Mouse (Mus musculus) midbrain, embryonic 14.5 days (tissue): Measurements from ENCODE around the gene Cox11. TPM values are rescaled to one million over a fixed set of nuclear protein-coding genes. Genes with fewer than 3 reads are reported as not detected.

ENCODE experiments used
- ATAC-seq: fragments of 200-750 bp; cut with Nextera tagmentation; 2 replicates; pipeline ENCODE4 v1.8.0; 2017; ENCODE audit warnings: moderate number of reproducible peaks, moderate library complexity; ENCODE audit not compliant: low FRiP score, low TSS enrichment
- DNase-seq: peaks from one replicate; pipeline ENCODE4 v3.0.0-alpha.2; 2015
- H3K27ac ChIP-seq: fragments of 300-500 bp; sonication (generic); replicated peaks from 2 replicates; pipeline ENCODE4 v1.5.1; 2014; ENCODE audit warnings: mild to moderate bottlenecking, low read depth, low read length, moderate library complexity
- H3K27me3 ChIP-seq: fragments of 300-500 bp; sonication (generic); 2 replicates; pipeline ENCODE4 v1.6.1; 2014; ENCODE audit warnings: low read length, control low read depth, mixed read lengths; ENCODE audit not compliant: control insufficient read depth, insufficient read depth
- H3K36me3 ChIP-seq: fragments of 300-500 bp; sonication (generic); 2 replicates; pipeline ENCODE4 v1.6.1; 2014; ENCODE audit warnings: low read length, control low read depth; ENCODE audit not compliant: control insufficient read depth, insufficient read depth
- H3K4me1 ChIP-seq: fragments of 300-500 bp; sonication (generic); 2 replicates; pipeline ENCODE4 v1.6.1; 2014; ENCODE audit warnings: mild to moderate bottlenecking, antibody characterized with exemption, low read length, control low read depth; ENCODE audit not compliant: control insufficient read depth, insufficient read depth
- H3K4me2 ChIP-seq: fragments of 300-500 bp; sonication (generic); 2 replicates; pipeline ENCODE4 v1.6.1; 2014; ENCODE audit warnings: mild to moderate bottlenecking, low read length, moderate library complexity
- H3K4me3 ChIP-seq: fragments of 300-500 bp; sonication (generic); replicated peaks from 2 replicates; pipeline ENCODE4 v1.5.1; 2014; ENCODE audit warnings: low read depth, low read length
- H3K9ac ChIP-seq: fragments of 300-500 bp; sonication (generic); replicated peaks from 2 replicates; pipeline ENCODE4 v1.6.1; 2014; ENCODE audit warnings: mild to moderate bottlenecking, low read length, moderate library complexity
- H3K9me3 ChIP-seq: fragments of 300-500 bp; sonication (generic); 2 replicates; pipeline ENCODE4 v1.6.1; 2016; ENCODE audit warnings: low read length, control low read depth, mixed read lengths; ENCODE audit not compliant: control insufficient read depth
- WGBS: fragments of 180-500 bp; shearing (Covaris S2); extraction: QIAGEN DNeasy Blood & Tissue Kit; methylation state at CpG from one replicate; pipeline ENCODE4 v1.1.7; 2014; 5-methylcytosine and 5-hydroxymethylcytosine counted together
- polyA plus RNA-seq: library from polyadenylated mRNA; unstranded; fragments of >200 nt; fragmentation: Nextera tagmentation; extraction: Ambion mirVana; gene quantifications from 2 replicates; pipeline ENCODE4 v1.2.1, GENCODE M21; 2014

Gene Cox11
- polyA plus RNA-seq, 1 experiment from 2014 or later = 27.8 TPM

DNA sequence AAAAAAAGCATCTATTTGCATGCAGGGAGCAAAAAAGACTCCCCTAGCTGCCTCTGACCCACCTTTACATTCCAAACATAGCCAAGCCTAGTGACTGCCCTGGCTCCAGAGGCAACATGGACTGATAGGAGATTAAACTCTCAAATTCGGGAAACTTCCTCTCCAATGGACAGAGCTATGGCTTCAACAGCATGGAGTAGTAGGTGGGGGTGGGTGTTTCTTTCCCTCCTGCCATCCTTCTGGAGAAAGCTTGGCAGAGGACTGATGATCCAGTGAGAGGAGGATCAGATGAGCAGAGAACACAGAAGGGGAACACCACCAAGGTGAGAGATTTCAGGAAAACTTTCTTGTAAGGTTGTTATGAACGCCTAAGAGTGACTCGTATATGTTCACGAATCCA, 14.6 kb downstream of the Cox11 start:
- Histone ChIP-seq H3K36me3 (peaks cover 21% of the 10 kb centered on the region), H3K9me3 (no peaks in the 10 kb centered on the region), H3K27me3 (no peaks in the 10 kb centered on the region), H3K4me2 (no peak overlapping the region), H3K4me1 (no peaks in the 10 kb centered on the region), H3K9ac (no peak overlapping the region), H3K27ac (no peak overlapping the region), H3K4me3 (no peak overlapping the region)
- ATAC-seq (no peak), DNase-seq (no peak)
- WGBS = 92% methylated on average over 4 of the region's 4 CpGs

DNA sequence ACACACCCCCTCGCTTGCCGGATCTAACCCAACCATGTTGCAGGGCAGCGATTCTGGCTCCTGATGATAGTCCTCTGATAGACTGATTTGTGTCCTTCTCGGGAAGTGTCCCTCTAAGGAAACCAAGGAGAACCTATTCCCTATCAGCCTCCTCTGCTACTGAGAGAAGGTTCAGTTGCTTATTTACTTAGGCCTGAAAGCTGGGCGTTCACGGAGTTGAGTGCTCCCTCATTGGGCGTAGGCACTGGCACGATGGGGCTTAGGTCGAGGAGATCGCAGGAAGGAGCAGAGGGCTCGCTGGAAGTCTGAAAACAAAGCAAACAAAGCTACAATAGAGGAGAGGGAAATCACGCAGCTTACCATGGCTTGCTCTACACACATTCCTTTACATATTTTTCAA, 19.6 kb downstream of the Cox11 start:
- H3K9ac ChIP-seq = no peak overlapping the region
- no peaks in the 10 kb centered on the region for H3K4me1 ChIP-seq
- no peak for DNase-seq
- 90% methylated on average over 12 of the region's 12 CpGs for WGBS
- no peaks in the 10 kb centered on the region for H3K9me3 ChIP-seq
- no peaks in the 10 kb centered on the region for H3K27me3 ChIP-seq
- ATAC-seq = no peak
- no peak overlapping the region for H3K27ac ChIP-seq
- no peak overlapping the region for H3K4me3 ChIP-seq
- H3K4me2 ChIP-seq = no peak overlapping the region
- H3K36me3 ChIP-seq = no peaks in the 10 kb centered on the region

DNA sequence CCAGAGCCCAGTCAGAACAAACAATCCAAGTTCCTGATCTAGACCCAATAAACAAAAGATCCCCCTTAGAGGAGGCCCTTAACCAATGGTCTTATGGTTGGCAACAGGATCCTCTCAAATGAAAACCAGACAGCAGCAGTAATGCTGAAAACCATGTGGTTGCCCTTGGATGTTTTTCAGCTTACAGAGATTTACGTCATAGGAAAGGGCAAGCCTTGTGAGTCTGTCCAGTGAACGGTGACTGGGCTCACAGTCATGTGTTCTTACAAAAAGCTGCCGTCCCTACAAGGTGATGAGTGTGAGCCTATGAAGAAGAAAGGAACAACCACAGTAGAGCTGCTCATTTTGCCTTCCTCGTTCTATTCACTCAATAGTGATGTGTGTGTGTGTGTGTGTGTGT, 22.7 kb downstream of the Cox11 start:
- no peak for DNase-seq

DNA sequence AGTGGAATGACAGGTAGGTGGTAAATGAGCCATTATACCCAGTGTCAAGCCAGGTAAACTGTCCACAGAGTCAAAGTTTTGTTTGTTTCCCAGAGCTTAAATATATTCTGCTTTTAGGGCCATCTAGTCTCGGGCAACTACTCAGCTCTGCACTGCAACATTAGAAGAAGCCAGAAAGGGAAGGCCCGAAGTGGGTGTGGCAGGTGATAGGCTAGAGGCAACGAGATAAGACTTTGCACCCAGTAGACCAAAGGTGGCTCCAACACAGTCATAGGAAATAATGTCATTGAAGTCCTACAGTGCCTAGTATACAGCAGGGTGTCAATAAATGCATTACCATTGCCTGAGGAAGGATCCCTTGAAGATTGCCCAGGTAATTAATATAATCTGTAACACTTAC, 25.1 kb downstream of the Cox11 start:
- H3K4me1 ChIP-seq = peaks cover 17% of the 10 kb centered on the region
- H3K4me2 ChIP-seq = no peak overlapping the region
- WGBS = 80% methylated on average over 3 of the region's 3 CpGs
- DNase-seq (no peak), ATAC-seq (no peak)
- H3K9ac ChIP-seq = no peak overlapping the region
- no peak overlapping the region for H3K27ac ChIP-seq
- H3K9me3 ChIP-seq = no peaks in the 10 kb centered on the region
- no peaks in the 10 kb centered on the region for H3K36me3 ChIP-seq
- H3K4me3 ChIP-seq = no peak overlapping the region
- H3K27me3 ChIP-seq = no peaks in the 10 kb centered on the region

More for the DNA sequence above, 22.7 kb downstream of the Cox11 start:
- Histone ChIP-seq H3K4me3 (no peak overlapping the region), H3K27ac (no peak overlapping the region), H3K4me1 (peaks cover 17% of the 10 kb centered on the region), H3K36me3 (no peaks in the 10 kb centered on the region), H3K27me3 (no peaks in the 10 kb centered on the region), H3K9ac (no peak overlapping the region), H3K4me2 (no peak overlapping the region), H3K9me3 (no peaks in the 10 kb centered on the region)
- 91% methylated on average over 4 of the region's 4 CpGs for WGBS
- no peak for ATAC-seq

DNA sequence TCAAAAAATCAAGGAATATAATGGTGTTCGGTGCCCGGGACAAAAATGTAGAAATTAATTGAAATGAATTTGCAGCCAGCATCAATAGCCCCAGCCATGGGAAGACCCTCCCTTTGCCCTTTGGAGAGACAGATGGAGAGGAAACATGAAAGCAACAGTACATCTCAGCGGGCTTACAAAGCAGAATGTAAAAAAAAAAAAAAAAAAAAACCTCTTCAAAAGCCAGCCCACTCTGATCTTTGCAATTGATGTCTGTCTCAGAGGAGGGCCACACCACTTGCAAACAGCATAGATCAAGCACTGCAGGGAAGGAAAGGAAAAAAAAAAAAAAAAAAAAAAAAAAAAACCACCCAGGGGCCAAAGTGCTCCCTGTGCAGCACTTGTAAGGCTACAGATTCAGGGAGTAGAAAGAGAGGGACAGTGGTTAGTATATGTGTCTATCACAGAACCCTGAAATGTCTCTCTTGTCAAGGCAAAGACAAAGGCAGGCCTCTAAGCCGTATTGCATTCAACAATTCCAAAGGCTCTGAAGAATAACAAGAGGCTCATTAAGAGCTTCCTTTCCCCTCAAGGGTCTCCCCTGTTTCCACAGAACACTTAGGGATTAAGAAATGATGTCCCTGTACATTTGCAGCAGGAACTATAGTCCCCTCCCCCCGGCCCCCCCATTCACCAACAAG, 25.8 kb downstream of the Cox11 start:
- Histone ChIP-seq H3K9me3 (no peaks in the 10 kb centered on the region), H3K9ac (no peak overlapping the region), H3K27me3 (no peaks in the 10 kb centered on the region), H3K4me2 (no peak overlapping the region), H3K27ac (no peak overlapping the region; the same call in 1 of the 2 replicates), H3K4me3 (no peak overlapping the region), H3K36me3 (no peaks in the 10 kb centered on the region), H3K4me1 (peaks cover 17% of the 10 kb centered on the region)
- 23% methylated on average over 5 of the region's 5 CpGs for WGBS
- DNase-seq (peak; percentile 53), ATAC-seq (peak; percentile 40; the same call in 1 of the 2 replicates)

DNA sequence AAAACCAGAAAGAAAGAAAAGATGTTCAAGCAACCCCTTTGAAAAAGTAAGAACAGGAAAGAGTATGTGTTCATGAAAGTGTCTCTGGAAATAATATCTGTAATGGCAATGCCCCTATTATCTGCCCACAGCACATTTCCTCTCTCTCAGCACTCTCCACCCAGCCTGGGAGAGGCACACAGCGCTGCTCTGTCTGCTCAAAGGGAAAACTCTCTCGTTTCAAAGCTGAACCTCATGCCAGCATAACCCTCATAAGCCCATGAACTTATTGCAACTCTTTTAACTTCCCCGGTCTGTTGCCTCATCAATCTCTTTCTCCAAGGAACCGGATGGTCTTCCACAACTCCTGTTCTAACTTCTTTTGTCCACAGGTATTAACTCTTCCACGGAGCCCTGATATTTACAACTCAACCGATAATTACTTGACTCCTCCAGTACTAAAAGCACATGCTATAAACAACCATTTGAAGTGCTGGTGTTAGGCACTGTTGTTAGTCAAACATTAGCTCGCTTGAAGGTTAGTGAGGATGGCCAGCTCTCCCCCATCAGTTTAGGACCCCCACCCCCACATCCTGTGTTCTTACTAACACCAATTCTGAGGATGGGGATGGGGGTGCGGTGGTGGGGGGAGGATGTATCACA, 26.5 kb downstream of the Cox11 start:
- no peak overlapping the region for H3K4me3 ChIP-seq
- no peaks in the 10 kb centered on the region for H3K36me3 ChIP-seq
- H3K9me3 ChIP-seq = no peaks in the 10 kb centered on the region
- H3K4me1 ChIP-seq = peaks cover 17% of the 10 kb centered on the region
- H3K9ac ChIP-seq = no peak overlapping the region
- ATAC-seq (no peak), DNase-seq (peak; percentile 19)
- H3K27ac ChIP-seq = peak overlapping the region; percentile 42; the same call in 1 of the 2 replicates
- no peak overlapping the region for H3K4me2 ChIP-seq
- no peaks in the 10 kb centered on the region for H3K27me3 ChIP-seq
- WGBS = 41% methylated on average over 8 of the region's 8 CpGs

DNA sequence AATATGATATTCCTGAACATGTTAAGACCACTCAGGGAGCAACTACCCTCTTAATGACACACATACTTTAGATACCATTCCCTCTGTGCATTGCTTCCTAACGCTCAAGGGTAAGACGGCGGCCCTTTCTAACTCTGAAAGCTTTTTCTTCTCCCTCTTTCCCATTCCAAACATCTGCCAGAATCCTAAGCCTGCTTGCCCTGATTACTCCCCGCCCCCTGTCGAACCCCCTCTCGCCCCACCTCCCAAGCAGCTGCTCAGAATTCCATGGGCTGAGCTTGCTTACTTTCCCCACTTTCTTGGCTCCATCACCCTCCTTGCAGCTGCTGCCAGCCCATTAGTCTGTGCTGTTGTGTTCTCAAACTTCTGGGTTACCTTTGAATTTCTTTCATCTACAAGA, 27.2 kb downstream of the Cox11 start:
- H3K9me3 ChIP-seq = no peaks in the 10 kb centered on the region
- 8% methylated on average over 6 of the region's 6 CpGs for WGBS
- H3K4me3 ChIP-seq = no peak overlapping the region
- no peaks in the 10 kb centered on the region for H3K27me3 ChIP-seq
- ATAC-seq (no peak), DNase-seq (peak; percentile 35)
- no peaks in the 10 kb centered on the region for H3K36me3 ChIP-seq
- H3K27ac ChIP-seq = peak overlapping the region; percentile 42; the same call in 1 of the 2 replicates
- no peak overlapping the region for H3K4me2 ChIP-seq
- no peak overlapping the region for H3K9ac ChIP-seq
- peaks cover 17% of the 10 kb centered on the region for H3K4me1 ChIP-seq

DNA sequence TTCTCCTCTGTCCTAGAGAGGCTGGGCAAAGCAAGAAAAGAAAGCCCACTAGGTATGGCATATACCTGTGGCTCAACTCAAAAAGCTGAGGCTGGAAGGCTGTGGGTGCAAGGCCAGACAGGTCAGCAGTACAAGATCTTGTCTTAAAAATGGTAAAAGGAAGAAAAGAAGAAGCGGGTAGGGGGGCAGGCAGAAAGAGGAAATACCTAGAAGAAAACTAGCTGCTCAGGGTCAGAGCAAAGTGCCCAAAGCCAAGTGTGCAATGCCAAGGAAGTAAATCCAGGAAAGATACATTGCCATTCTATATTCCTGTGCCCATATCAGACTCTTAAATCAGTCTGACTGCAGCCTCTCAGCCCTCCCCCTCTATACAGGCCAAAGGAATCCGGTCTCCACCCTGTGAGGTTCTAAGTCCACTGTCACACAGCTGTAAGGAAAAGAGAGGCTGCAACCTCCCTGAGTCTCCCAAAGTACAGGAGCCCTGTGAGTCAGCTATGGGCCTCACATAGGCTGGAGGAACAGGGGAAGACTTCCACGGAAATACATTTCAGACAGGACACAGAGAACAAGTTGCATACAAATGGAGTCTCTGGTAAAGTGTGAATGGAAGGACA, 28.3 kb downstream of the Cox11 start:
- Histone ChIP-seq H3K9ac (no peak overlapping the region), H3K4me1 (peaks cover 17% of the 10 kb centered on the region), H3K36me3 (no peaks in the 10 kb centered on the region), H3K27ac (no peak overlapping the region), H3K27me3 (no peaks in the 10 kb centered on the region), H3K4me2 (no peak overlapping the region), H3K9me3 (no peaks in the 10 kb centered on the region), H3K4me3 (no peak overlapping the region)
- WGBS = 85% methylated on average over 3 of the region's 3 CpGs
- DNase-seq (no peak), ATAC-seq (no peak)
